Mouse (Mus musculus) forebrain, embryonic 15.5 days (tissue): ENCODE measurements at regions not wholly inside any gene's neighbourhood (a gene's known extent, or its start where the extent isn't known, plus 50 kb on each side); places are given as distances from the start of the nearest gene placed in this dataset. TPM values are rescaled to one million over a fixed set of nuclear protein-coding genes. Genes with fewer than 3 reads are reported as not detected.
"Not testable (repeated sequence)": the region's sequence is repeated elsewhere in the genome, so short reads cannot be mapped to it uniquely, and the experiment has no call there.

Experiments used
- ATAC-seq: fragments of 200-750 bp; cut with Nextera tagmentation; replicated peaks from 2 replicates; pipeline ENCODE4 v1.8.0; 2017; ENCODE audit warnings: mild to moderate bottlenecking, moderate TSS enrichment, moderate library complexity
- H3K27ac ChIP-seq: fragments of 300-500 bp; sonication (generic); replicated peaks from 2 replicates; pipeline ENCODE4 v1.5.1; 2015; ENCODE audit warnings: mild to moderate bottlenecking, inconsistent platforms
- H3K27me3 ChIP-seq: fragments of 300-500 bp; sonication (generic); 2 replicates; pipeline ENCODE4 v1.6.1; 2015; ENCODE audit warnings: inconsistent platforms
- H3K36me3 ChIP-seq: fragments of 300-500 bp; sonication (generic); 2 replicates; pipeline ENCODE4 v1.6.1; 2015; ENCODE audit warnings: mild to moderate bottlenecking, inconsistent platforms
- H3K4me1 ChIP-seq: fragments of 300-500 bp; sonication (generic); 2 replicates; pipeline ENCODE4 v1.6.1; 2015; ENCODE audit warnings: inconsistent platforms
- H3K4me2 ChIP-seq: fragments of 300-500 bp; sonication (generic); replicated peaks from 2 replicates; pipeline ENCODE4 v1.6.1; 2015; ENCODE audit warnings: mild to moderate bottlenecking, inconsistent platforms
- H3K4me3 ChIP-seq: fragments of 300-500 bp; sonication (generic); 2 replicates; pipeline ENCODE4 v1.5.1; 2015; ENCODE audit warnings: mild to moderate bottlenecking, inconsistent platforms
- H3K9ac ChIP-seq: fragments of 300-500 bp; sonication (generic); replicated peaks from 2 replicates; pipeline ENCODE4 v1.6.1; 2015; ENCODE audit warnings: mild to moderate bottlenecking, inconsistent platforms
- H3K9me3 ChIP-seq: fragments of 300-500 bp; sonication (generic); 2 replicates; pipeline ENCODE4 v1.6.1; 2016; ENCODE audit warnings: inconsistent platforms
- WGBS: fragments of 180-500 bp; shearing (Covaris S2); methylation state at CpG from one replicate; pipeline ENCODE4 v1.1.7; 2015; ENCODE audit warnings: mixed read lengths; 5-methylcytosine and 5-hydroxymethylcytosine counted together
- microRNA-seq: library from miRNA; unstranded; fragments of <30 nt; microRNA quantifications from one replicate; pipeline ENCODE4, GENCODE M21; 2016

- 94% methylated on average over 10 of the region's 10 CpGs for WGBS
- H3K4me2 ChIP-seq, H3K9me3 ChIP-seq, H3K27me3 ChIP-seq, H3K9ac ChIP-seq, H3K4me1 ChIP-seq, H3K36me3 ChIP-seq, H3K4me3 ChIP-seq, ATAC-seq, H3K27ac ChIP-seq: not testable (repeated sequence)
These were observed 73.3 kb upstream of the Btbd11 start for GRCm38 (mm10) chr10:85313331-85313730.

- no peak overlapping the region for H3K27ac ChIP-seq
- no peak overlapping the region for H3K9ac ChIP-seq
- H3K4me3 ChIP-seq, result no peak overlapping the region
- no peaks in the 10 kb centered on the region for H3K4me1 ChIP-seq
- no peak overlapping the region for H3K4me2 ChIP-seq
- no peaks in the 10 kb centered on the region for H3K36me3 ChIP-seq
- H3K27me3 ChIP-seq, result no peaks in the 10 kb centered on the region
- H3K9me3 ChIP-seq, result no peaks in the 10 kb centered on the region
- WGBS, result 83% methylated on average over 1 of the region's 1 CpGs
- ATAC-seq, result no peak
These were observed 65.6 kb upstream of the Btbd11 start for GRCm38 (mm10) chr10:85320971-85321370.

- Histone ChIP-seq H3K4me2 (no peak overlapping the region), H3K9me3 (no peaks in the 10 kb centered on the region), H3K27me3 (no peaks in the 10 kb centered on the region), H3K9ac (no peak overlapping the region), H3K27ac (no peak overlapping the region), H3K36me3 (no peaks in the 10 kb centered on the region), H3K4me1 (no peaks in the 10 kb centered on the region), H3K4me3 (no peak overlapping the region)
- no peak for ATAC-seq
- 84% methylated on average over 3 of the region's 3 CpGs for WGBS
These were observed 64.3 kb upstream of the Btbd11 start for GRCm38 (mm10) chr10:85322280-85322679.

GRCm38 (mm10) chr10:85329382-85329781 lies 57.2 kb upstream of the Btbd11 start:
- no peaks in the 10 kb centered on the region for H3K36me3 ChIP-seq
- no peak overlapping the region for H3K4me2 ChIP-seq
- no peaks in the 10 kb centered on the region for H3K9me3 ChIP-seq
- H3K4me1 ChIP-seq, result no peaks in the 10 kb centered on the region
- no peak for ATAC-seq
- WGBS, result 69% methylated on average over 3 of the region's 3 CpGs
- H3K27ac ChIP-seq, result no peak overlapping the region
- H3K9ac ChIP-seq, result no peak overlapping the region
- H3K27me3 ChIP-seq, result no peaks in the 10 kb centered on the region
- no peak overlapping the region for H3K4me3 ChIP-seq

GRCm38 (mm10) chr10:85330938-85331691 lies 55.5 kb upstream of the Btbd11 start:
- 12% methylated on average over 13 of the region's 13 CpGs for WGBS
- Histone ChIP-seq H3K4me1 (no peaks in the 10 kb centered on the region), H3K4me2 (peak overlapping the region; percentile 9; the same call in 1 of the 2 replicates), H3K4me3 (no peak overlapping the region), H3K27ac (no peak overlapping the region), H3K9ac (no peak overlapping the region), H3K36me3 (no peaks in the 10 kb centered on the region), H3K27me3 (no peaks in the 10 kb centered on the region), H3K9me3 (no peaks in the 10 kb centered on the region)
- no peak for ATAC-seq

Small RNA genes lying in the stretch of these regions (microRNA-seq; reads per million reads assigned to microRNA genes)
- gene Gm27392, result not detected
